Mouse (Mus musculus): Measurements from ENCODE around the gene Gtpbp3.
A peak's percentile ranks its signal among the peaks of the same experiment; 100 is the strongest.

GRCm38 (mm10) chr8:71464513-71465500, 23.1 kb upstream of the Gtpbp3 start, which contains the start of gene Mrpl34:
- TF ChIP-seq CTCF (IDR thresholded peaks at IDR 0.05; ENCODE audit: low read depth) = peak; percentile 99
- 0 out of 2 replicates have a peak, but pooled peaks have one; percentile 36 for TF ChIP-seq EP300 (IDR thresholded peaks at IDR 0.05; ENCODE audit: low read depth)
